Mouse (Mus musculus) lung, postnatal 14 days (tissue): Measurements from ENCODE around the gene Tgfa.

ENCODE experiments used
- DNase-seq: peaks from one replicate; pipeline ENCODE4 v3.0.0; 2021

Gene Tgfa

DNA sequence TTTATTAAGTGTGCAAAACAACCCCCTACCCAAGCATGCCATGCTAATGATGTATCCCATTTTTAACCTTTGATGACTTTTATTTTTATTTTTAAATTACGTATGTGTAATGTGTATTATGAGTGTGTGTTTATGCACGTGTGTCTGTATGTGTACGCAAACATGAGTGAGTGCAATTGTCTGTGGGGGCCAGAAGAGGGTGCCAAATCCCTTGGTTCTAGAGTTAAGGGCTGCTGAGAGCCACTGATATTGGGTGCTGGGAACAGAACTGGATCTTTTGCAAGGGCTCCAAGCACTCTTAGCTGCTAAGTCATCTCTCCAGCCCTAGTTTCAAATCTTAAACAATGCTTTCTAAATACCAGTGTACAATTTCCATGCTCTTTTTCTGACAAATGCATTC lies 103.9 kb downstream of the Tgfa start:
- DNase-seq, result no peak

DNA sequence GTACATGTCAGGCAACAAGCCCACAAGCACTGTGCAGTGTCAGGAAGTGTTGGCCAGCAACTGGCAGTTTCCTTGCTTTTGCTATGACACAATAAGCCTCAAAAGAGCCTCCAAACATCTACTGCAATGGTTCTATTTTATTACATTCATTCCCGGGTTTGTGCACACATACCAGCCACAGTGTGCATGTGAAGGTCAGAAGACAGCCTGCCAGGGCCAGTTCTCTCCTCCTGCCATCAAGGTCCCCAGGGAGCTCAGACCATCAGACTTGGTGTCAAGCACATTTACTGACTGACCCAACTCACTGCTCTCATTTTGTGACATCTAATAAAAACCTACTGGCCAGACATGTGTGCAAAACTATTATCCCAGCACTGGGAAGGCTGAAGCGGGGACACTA lies 104.4 kb downstream of the Tgfa start:
- no peak for DNase-seq

DNA sequence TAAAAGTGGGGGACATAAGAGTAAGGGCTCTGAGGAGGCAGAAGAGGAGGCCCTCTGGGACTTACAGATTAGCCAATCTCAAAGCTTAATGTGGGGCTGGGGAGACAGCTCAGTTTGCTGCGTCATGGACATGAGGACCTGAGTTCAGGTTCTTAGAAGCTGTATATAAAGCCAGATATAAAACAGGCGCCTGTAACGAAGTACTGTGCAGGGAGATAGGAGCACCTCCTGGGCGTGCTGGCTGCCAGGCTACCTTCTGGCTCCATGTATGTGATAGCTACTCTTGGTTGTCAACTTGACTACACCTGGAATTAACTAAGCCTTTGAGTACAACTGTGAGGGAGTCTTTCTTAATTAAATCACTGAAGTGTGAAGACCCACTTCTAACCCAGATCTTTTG lies 110.7 kb downstream of the Tgfa start:
- no peak for DNase-seq

DNA sequence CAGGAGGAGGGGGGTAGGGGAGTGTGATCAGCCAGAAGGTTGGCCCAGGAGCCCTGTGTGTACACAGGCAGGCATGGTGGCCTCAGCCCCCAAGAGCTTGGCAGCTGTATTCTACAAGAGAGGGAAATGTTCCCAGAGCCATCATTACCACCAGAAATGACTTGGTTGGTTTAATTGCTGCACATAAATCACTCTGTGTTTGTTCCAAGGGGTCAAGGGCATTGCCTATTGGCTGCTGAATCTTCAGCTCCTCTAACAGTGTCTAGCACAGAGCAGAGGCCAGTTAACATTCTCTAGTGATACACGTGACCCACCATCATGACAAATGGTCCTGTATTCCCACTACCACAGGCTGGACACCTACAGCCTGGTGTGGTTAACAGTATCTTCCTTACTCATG lies 119.0 kb downstream of the Tgfa start:
- DNase-seq, result no peak

DNA sequence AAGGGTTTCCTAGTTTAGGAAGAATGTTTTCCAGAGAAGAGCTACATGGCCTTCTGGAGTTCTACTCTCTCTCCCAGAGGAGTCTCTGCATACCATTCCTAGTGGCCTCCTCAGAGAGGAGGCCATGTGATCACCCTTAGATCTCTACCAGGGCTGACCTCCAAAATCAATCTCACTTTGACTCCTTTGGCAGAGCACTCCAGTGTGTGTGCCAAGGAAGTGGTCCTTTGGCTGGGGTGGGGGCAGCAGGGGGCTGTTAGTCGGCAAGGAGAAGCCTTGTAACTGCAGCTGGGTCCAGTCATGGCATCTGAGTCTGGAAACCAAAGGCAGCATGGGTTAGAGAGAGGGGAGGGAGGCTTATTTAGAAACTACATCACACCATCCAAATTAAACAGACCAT lies 122.0 kb downstream of the Tgfa start:
- no peak for DNase-seq

DNA sequence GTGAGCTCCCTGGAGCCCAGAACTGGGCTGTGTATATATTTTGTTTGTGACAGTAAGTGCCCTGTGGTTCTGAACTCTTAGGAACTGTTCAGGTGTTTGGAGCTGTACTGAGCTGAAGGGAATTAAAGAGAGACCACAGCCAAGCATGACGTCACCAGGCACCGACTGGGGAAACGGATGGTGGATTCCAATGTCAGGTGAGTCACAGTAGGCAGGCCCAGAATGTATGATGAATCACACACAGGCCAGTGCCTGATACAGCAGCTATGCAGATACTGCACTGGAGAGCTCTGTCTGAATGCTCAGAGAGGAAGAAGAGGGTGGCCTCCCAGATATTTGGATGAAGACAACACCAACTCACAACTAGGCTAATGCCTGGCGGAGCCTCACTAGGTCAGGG lies 123.8 kb downstream of the Tgfa start:
- no peak for DNase-seq

DNA sequence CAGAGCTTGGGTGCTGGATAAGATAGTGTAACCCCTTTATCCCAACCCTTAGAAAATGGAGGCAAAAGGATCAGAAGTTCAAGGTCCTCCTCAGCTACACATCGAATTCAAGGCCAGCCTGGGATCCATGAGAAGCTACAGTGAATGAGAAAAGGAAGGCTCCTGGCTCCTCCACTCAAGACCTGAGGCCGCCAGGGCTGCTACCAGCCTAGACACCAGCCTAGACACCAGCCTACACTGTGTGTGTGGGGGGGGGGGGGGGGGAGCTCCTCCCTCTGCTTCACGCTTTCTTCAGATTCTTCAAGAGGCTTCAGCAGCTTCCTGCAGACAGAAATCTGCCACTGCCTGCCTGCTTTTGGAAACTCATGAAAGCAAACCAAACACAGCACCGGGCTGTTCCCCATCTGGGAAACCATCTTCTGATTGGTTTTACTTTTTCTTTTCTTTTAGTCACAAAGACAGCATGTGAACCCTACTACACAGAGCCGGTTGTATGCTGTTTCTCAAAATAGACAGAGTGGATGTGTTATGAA lies 127.1 kb downstream of the Tgfa start:
- DNase-seq, result no peak

DNA sequence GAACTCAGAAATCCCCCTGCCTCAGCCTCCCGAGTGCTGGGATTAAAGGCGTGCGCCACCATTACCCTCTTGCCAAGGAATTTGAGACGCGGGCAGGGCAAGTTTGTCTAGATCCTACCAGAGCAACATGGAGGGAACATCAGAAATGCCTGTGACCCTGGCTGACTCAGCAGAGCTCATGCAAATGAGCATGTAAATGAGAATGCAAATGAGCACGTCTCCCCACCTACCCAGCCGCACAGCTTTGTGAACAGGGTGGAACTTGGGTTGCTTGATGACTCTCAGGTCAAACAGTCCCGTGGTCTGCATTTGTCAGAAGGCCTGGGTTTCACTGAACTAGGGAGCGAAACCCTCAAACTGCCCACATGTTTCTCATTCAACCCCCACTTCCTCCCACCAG lies 128.0 kb downstream of the Tgfa start:
- no peak for DNase-seq

DNA sequence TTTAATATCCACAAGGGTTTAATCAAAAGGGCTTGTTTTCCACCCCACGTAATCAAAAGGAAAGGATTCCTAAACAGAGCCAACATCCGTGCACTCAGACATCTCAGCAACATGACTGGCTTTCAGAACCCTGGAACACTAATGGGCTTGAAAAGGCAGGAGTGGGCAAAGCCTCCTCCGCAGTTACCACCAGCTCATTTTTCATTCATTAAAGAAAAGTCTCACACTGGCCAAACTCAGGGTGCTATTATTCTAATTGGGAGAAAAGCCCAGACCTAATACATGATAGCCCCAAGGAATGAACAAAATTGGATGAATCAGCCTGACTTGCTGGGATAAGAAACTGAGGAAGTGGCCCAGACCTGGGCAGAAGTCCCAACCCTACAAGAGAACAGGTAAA lies 129.4 kb downstream of the Tgfa start:
- no peak for DNase-seq
